Mouse (Mus musculus) lung, adult 10 weeks (tissue): ENCODE data around the gene Gm2042. TPM values are rescaled to one million over a fixed set of nuclear protein-coding genes. Genes with fewer than 3 reads are reported as not detected.

Source experiments
- polyA plus RNA-seq: library from polyadenylated mRNA; stranded (reverse); fragments of 350-450 nt; fragmentation: Illumina TruSeq; extraction: RNeasy Lipid Tissue Mini Kit (QIAGEN cat#74804); gene quantifications from one replicate; pipeline ENCODE4 v1.2.3, GENCODE M21; 2014; ENCODE audit warnings: low read depth, low replicate concordance; ENCODE audit not compliant: insufficient read depth

The Gm2042 gene
- not detected for polyA plus RNA-seq

DNA sequence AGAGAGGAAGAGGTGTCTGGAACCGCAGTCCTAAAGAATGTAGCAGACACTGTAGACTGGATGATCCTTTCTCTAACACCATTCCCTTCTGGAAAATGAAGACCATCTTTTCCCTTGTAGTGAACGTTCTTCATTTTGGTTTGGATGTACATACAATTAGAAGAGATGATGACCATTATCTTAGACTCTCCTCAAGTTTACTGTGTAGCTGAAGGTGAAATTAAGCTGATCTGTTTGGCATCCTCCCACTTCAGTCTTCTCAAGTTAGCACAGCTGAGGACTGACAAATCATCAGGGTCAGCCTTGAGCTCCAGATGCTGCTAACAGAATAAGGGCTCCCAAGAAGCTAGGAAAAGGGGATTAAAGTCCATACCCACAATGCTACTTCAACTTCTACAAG is at the start of gene Gm2042:
Gm2042 (plus strand) TSS at position 301 of the 400 bp plus-strand sequence.

DNA sequence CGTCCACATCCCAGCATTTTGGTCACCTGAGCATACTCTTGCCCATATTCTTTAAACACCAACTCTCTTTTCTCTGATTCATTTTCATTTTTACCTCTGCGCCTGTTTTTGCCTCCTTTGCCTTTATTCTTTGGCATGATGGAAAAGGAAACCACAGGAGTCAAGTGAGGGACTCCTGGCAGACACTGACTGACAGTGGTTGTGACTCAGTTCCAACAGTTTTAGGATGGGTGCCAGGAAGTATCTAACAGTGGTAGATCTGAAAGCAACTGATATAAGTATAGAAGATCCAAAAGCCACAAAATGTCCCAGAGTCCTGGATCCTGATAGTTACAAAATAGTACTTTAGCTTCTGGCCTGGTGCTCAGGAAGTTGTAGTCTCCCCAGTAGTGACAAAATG is 34.2 kb upstream of the Gm2042 start, which contains the start of gene Gm2035:
Gm2035 (minus strand) TSS at position 137 of the 400 bp plus-strand sequence.

Other genes with a start within 250 kb of the Gm2042 start
- not detected for gene Gm21319, start 178.3 kb upstream of the Gm2042 start, polyA plus RNA-seq
- gene Gm21936, start 158.6 kb upstream of the Gm2042 start, polyA plus RNA-seq, result not detected
- gene BB287469, start 137.5 kb upstream of the Gm2042 start, polyA plus RNA-seq, result not detected
- not detected for gene Gm2001, start 111.7 kb upstream of the Gm2042 start, polyA plus RNA-seq
- not detected for gene Gm2016, start 80.0 kb upstream of the Gm2042 start, polyA plus RNA-seq
- not detected for gene Gm2022, start 58.7 kb upstream of the Gm2042 start, polyA plus RNA-seq
- not detected for gene Gm2035, start 34.2 kb upstream of the Gm2042 start, polyA plus RNA-seq
- gene Gm2075, start 57.8 kb downstream of the Gm2042 start, polyA plus RNA-seq, result not detected
- gene Gm6803, start 64.7 kb downstream of the Gm2042 start, polyA plus RNA-seq, result not detected
- gene Gm2056, start 72.9 kb downstream of the Gm2042 start, polyA plus RNA-seq, result not detected
- gene Gm16368, start 129.6 kb downstream of the Gm2042 start, polyA plus RNA-seq, result not detected
- gene Gm10436, start 228.0 kb downstream of the Gm2042 start, polyA plus RNA-seq, result not detected